Mouse (Mus musculus) right cerebral cortex, postnatal 36 days (tissue): Measurements from ENCODE around the gene Cntrob.

Experiments used
- DNase-seq, 2 experiments: peaks; one replicate each; pipeline ENCODE4 v3.0.0; 2022; ENCODE audit warnings: low spot score in 2 of 2, mixed read lengths in 1 of 2

Gene Cntrob

GRCm38 (mm10) chr11:69323667-69324111, at the start of gene Cntrob, which contains the start of gene Trappc1:
Gene Cntrob (minus strand): TSS chr11:69323775.
Gene Trappc1 (plus strand): TSS chr11:69323980.
- DNase-seq, result peak; percentile 98 to 99

GRCm38 (mm10) chr11:69372780-69373170, 49.2 kb upstream of the Cntrob start:
- DNase-seq, result no peak

DNA sequence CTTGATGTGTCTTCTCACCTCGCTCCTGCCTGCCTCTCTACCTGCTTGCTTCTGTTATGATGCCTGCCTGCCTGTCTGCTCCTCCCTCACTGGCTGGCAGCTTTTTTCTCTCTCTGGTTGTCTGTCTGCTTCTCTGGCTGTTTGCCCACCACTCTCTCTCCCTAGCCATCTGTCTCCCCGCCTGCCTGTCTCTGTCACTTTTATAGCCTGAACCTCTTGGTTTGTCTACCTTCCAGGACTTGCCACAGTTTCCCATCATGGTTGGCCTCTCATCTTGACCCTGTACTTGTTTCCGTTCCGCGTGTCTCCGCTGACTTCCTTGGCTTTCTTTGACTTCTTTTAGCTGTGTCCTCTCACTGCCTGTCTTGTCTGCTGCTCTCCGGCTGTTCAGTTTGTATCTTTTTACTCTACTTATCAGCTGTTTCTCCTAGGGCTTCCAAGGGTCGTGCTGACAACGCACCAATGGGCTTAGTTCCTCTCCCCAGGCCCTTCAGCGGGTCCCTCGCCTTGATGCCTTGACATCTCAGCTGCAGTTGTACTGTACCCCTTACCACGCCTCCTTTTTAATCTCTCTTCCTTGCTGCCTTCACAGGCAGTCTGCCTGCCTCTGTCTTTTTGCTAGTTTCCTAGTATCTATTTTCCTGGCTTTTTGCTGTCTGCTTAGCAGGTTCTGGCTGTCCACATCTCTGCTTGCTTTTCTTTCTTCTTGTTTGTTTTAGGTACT, 48.6 kb upstream of the Cntrob start:
- DNase-seq, result peak; percentile 52 to 65

DNA sequence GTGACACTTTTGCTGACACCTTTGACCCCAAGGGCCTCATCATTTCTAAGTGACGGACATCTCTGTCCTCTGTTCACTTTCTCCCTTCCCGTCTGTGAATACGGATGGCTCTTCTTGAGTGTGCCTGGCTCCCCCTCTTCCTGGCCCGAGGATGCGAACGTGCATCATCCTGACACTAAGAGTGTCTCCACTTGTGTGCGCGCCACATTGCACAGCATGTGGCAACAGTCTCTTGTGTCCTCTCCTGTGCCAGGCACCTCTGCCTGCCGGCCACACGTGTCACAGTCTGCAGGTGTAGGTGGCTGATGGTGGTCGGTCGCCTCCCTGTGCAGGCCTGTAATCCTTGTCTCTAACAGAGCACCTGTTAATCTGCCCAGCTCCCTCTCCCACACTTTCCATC, 48.0 kb upstream of the Cntrob start:
- DNase-seq, result no peak

DNA sequence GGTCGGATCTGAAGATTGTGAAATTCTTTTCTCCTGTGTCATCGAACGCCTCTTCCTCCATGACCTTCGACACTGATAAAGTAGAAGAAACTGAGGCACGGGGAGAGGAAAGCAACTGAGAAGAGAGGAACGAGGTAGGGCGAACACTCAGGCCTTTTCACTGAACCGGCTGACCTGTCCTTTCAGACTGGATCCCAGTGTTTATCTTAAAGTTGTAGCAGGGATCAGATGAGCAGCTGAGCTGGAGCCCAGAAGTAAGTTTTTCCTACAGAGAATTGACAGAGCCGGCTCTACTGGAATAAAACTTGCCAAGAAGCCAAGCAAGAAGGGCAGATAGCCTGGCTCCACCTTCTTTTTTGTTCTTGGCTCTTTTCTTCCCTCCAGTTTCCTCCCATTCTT, 47.2 kb upstream of the Cntrob start:
- no peak for DNase-seq

- no peak for DNase-seq
Observed at GRCm38 (mm10) chr11:69369990-69370816, 46.6 kb upstream of the Cntrob start.

GRCm38 (mm10) chr11:69369215-69369989, 45.8 kb upstream of the Cntrob start, which contains the start of gene Chd3:
Gene Chd3 (minus strand): TSS chr11:69369406.
- DNase-seq, result no peak

GRCm38 (mm10) chr11:69368356-69369214, 45.0 kb upstream of the Cntrob start:
- no peak for DNase-seq

DNA sequence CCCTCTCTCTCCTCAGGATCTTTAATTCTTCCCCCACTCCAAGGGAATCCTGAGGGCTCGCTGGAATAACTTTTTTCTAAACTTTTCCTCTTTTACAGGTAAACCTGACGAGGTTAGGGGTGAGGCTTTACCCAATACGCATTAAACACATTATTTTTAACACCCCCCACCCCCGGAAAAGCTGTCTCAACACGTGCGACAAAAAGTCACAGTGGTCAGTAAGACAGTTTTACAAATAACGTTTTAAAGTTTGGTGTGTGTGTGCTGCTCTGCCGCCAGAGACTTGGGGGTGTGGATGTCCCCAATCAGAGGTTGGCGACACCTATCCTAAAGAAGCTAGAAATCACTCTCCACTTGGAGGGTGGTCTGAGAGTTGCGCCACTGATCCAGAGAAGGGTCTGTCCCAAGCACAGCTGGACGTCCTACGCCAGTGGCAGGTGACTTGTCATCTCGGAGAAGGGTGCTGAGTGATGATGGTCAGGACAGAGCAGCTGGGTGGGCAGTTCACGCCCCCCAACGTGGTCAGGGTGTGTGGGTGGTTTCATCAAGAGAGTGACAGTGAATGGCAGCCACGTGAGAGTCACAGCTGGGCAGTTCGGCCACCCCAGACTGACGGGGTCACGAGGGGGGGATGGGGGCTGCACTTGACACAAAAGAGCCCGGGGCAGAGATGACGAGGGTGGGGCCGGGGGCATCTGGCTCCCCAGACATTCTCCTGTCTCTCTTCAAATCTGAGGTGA, 44.2 kb upstream of the Cntrob start:
- DNase-seq, result no peak

DNA sequence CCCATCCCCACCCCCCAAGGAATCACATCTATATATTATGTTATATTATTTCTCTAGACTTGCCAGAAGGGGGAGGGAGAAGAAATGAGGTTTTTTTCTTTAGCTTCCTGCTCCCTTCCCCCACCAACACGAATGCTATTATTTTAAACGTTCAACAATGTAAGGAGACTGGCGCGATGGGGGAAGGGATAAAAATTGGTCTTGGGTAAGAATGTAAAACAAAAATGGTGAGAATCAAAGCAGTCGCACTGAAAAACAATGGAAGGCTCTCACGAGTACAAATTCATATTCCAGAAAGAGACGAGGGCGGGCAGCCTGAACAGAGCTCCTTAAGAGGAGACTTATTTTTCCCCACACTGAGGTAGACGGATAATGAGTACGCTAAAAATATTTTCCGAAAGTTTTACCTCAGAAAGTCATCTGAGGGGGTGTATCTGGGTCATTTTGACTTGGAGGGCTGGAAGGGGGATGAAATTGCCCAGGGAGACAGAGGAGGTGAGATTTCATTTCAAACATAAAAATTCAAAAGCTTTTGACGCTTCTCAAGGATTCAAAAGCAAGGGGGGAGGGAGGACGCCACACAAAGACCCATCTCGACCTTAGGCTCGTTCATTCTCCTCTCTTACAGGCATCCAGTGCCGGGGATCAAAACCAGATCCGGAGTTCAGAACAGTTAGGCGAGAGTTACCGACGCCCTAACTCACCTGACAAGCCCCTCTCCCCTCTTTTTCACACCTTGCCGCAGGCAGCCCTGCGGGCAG, 43.5 kb upstream of the Cntrob start:
- DNase-seq, result peak in 1 of 2 experiments; percentile 42

DNA sequence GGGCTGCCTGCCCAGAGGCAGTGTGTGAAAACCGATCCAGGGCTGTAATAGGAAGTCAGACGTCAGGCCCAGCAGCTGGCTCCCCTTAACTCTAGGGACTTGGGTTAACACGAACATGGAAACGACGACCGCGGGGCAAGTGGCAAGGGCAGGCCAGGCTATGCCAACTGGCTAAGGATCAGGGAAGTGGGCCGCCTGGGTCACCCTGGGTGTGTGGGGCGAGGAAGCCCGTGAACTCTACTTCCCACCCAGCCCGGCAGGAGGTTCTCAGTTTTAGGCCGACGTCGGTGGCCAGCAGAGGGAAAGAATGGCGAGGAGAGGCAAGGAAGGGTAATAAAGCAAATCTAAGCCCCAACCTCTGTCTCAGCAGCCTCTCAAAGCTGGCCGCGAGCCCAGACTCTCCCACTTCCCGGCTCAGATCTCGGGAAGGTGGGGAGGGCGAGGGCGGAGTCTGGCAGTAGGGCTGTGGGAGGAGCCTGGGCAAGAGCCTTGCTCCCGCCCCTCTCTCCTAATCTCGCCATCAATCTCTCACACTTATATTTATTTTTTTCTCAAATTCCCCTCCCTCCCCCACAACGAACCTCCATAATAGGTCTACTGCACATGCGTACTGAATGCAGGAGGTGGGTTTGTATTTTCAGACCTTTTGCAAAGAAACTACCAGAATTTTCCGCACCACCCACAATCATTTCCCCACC, 42.7 kb upstream of the Cntrob start:
- DNase-seq, result peak; percentile 92 to 94

- DNase-seq, result no peak
Observed at GRCm38 (mm10) chr11:69365722-69366121, 42.1 kb upstream of the Cntrob start.

DNA sequence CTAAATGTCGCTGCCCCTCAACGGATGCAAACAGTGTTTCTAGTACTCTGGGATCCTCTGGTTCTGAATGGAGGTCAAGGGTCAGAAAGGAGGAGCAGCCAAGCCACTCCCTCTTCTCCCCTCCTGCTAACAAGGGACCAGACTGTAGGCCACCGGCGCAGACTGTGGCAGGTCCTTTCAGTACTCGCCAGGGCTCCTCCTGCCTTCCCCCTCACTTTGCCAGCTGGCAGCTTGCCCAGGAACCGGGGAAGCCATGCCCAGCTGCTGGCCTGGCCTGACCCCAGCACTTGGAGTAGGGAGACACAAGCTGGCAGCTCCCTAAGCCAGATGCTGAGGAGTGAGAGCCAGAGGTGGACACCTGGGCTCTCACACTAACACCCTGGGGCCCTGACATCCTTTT, 41.3 kb upstream of the Cntrob start:
- DNase-seq, result peak; percentile 84 to 85

DNA sequence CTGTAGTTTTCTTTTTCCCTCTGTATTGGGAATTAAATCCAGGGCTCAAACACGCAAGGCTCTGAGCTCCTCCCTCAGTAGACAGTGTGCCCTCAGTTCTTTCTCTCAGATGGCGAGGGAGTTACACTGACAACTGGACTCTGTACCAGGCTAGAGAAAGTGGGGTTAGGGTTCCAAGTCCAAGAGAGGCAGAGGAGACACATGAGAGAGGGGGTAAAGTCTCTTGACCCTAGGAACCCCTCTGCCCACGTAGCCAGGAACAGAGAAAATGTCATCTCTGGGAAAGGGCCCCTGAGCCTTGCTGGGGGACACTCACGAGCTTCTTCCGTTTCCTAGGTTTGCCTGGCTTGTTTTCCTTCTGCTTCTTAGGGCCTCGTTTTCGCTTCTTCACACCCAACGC, 40.8 kb upstream of the Cntrob start:
- no peak for DNase-seq

DNA sequence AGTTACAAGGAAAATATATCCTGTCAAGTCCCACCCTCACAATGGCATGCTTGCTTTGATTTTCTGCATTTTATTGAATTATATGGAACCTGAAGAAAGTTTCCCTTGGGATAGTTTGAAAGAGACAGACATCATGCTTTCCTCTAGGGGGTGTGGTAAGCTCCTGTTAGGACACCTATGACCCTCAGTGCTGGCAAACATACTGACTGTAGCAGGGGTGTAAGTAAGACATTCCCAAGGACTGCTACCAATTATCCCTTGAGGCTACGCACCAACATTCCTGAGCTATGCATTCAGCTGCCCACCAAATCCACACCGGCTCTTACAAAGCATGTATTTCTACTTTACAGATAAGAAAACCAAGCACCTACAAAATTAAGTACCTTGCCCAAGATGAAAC, 38.9 kb upstream of the Cntrob start:
- DNase-seq, result no peak

DNA sequence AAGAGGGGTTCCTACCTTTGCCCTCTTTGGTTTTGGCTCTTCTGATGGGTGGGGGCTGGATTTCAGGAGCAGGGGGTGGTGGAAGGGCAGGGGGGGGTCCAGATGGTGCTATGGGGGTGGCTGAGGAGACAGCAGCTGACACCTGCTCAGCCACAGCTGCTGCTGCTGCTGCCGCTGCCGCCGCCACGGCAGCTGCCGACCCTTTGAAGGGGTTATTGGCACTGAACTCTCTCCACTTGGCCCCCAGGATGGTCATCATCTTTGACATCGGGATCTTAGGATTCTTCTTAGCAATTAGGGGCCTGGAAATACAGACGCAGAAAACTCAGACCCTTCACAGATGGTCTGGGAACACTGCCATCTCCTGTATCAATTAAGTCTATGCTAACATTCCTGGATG, 38.4 kb upstream of the Cntrob start:
- DNase-seq, result no peak

DNA sequence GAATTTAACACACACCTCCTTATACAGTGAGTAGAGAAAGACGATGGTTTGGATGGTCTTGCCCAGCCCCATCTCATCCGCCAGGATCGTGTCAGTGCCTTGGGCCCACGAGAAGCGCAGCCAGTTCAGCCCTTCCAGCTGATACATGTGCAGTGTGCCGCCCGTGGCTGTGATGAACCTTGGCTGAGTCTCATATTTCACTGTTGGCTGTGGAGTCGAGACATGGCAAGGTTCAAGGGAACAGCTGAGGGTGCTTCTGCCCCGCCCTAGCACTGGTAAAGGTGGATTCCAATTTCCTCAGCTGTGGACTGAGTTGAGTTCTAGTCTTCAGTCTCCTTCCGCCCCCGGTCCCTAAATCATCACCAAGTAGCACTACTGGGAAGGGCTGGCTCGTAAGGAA, 34.1 kb upstream of the Cntrob start:
- no peak for DNase-seq

- no peak for DNase-seq
Observed at GRCm38 (mm10) chr11:69356544-69356943, 33.0 kb upstream of the Cntrob start.

DNA sequence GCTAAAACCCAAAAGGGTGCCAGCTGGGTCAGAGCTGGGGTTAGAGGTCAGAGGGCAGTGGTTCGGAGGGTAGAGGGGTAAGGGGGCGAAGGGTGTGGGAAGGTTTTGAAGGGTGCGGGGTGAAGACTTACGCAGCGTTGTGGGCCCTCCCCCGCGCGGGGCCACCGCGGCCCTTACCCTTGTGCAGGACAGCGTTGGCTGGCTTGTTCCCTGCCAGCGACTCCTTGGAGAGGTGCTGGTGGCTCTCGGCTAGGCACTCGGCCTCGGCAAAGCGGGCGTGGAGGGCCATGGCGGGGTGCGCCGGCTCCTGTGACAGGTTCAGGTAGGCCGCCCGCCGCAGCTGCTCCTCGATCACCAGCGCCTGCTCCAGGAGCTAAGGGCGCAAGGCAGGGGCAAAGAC, 22.9 kb upstream of the Cntrob start:
- DNase-seq, result no peak
